Mouse (Mus musculus) right cerebral cortex, postnatal 25 days (tissue): ENCODE measurements at regions not wholly inside any gene's neighbourhood (a gene's known extent, or its start where the extent isn't known, plus 50 kb on each side); places are given as distances from the start of the nearest gene placed in this dataset.
"Not testable (repeated sequence)": the region's sequence is repeated elsewhere in the genome, so short reads cannot be mapped to it uniquely, and the experiment has no call there.

Source experiments
- DNase-seq: peaks from one replicate; pipeline ENCODE4 v3.0.0; 2022

GRCm38 (mm10) chr17:48678216-48678832 lies 223.6 kb downstream of the Unc5cl start:
- no peak for DNase-seq

DNA sequence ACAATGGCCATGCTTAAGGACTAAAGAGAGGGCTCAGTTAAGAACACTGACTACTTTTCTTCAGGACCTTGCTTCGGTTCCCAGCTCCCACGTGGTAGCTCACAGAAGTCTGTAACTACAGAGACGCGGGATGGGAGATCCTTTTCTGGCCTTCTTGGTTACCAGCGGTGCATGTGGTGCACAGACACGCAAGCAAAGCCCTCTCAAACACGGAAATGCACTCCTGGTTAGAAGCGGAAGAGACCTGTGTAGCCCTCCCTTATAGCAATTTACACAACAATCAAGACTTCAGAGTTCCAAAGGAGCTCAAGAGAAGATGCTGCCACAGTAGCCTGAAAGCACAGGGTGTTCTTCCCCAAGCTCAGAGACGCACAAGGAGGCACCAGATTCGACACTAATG lies 225.6 kb downstream of the Unc5cl start:
- DNase-seq: no peak

DNA sequence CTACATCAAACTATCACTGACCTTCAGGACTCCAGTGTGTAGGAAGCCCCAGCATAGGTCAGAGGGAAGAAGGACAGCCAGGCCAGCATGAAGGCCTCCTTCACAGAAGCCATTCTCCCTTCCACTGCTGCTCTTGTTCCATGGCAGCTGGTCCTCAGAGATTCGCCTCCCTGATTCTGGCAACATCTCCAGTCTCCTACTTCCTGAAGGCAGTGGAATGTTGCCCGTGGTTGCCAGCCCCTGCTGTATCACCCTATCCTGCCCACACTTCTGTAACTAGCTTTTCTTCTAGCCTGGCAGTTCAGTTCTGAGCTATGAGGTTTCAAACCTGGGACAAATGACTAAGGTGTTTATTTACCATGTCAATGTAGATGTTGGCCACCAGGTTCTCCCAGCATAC lies 234.2 kb downstream of the Unc5cl start:
- peak; percentile 25 for DNase-seq

- DNase-seq: no peak
These were observed 233.7 kb upstream of the Lrfn2 start for GRCm38 (mm10) chr17:48698456-48698855.

GRCm38 (mm10) chr17:48700591-48700990 lies 231.6 kb upstream of the Lrfn2 start:
- no peak for DNase-seq

GRCm38 (mm10) chr17:48720506-48720905 lies 211.7 kb upstream of the Lrfn2 start:
- DNase-seq: no peak

DNA sequence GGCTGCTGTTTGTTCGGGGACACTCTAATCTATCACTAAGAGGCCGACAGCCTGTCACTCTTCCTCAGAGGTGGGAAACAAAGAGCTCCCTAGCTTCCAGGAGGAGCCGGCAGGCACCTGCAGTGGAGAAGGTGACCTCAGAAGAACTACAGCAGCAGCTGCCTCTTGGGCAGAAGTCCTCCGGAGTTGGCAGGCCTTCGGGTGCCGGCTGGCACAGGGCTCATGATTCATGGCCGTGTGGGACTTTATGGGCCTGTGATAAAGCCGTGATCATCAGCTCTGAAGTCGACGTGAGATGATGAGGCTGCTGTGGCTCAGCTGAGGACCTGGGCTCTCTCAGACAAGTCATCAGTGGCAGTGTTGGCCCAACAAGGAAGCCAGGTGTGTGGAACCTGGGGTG lies 208.9 kb upstream of the Lrfn2 start:
- DNase-seq: peak; percentile 18

- no peak for DNase-seq
These were observed 207.6 kb upstream of the Lrfn2 start for GRCm38 (mm10) chr17:48724513-48725112.

GRCm38 (mm10) chr17:48726460-48726859 lies 205.7 kb upstream of the Lrfn2 start:
- DNase-seq: no peak

DNA sequence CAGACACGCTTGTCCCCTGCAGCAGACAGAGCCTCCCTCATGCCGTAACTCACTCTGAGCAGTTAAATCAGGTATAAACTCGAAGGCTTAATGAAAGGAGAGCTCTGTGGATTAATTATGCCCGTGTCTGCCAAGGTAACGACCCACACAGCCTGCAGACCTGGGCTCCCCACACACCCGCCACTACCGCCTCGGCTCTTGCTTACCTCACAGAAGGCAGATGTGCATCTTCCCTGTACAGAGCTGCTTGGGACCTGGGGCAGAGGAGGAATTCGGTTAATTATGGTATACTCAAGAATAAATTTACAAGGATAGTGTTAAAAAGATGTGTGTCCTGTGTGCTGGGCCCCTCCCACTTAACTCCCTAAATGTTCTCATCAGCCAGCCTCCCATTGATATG lies 198.4 kb upstream of the Lrfn2 start:
- no peak for DNase-seq

- DNase-seq: not testable (repeated sequence)
These were observed 195.0 kb upstream of the Lrfn2 start for GRCm38 (mm10) chr17:48737181-48737580.

GRCm38 (mm10) chr17:48738708-48739107 lies 193.5 kb upstream of the Lrfn2 start:
- no peak for DNase-seq

- DNase-seq: no peak
These were observed 189.3 kb upstream of the Lrfn2 start for GRCm38 (mm10) chr17:48742769-48743405.

DNA sequence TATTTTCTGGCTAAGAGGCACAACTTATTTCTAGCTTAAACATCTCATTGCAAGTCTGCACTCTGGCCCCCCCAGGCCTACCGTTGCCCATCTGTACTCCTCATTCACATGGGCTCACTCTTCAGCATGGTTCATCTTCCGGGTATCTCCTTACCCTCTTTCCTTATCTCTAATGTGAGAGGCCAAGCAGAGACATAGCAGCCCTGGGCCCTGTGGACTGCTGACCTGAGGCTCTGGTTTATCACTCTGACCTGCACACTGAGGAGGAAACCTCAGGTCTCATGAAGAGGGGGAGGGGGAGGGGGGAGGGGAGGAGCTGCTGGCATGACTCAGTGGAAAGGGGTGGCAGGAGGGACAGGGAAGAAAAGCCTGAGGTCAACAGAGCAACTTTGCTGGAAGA lies 162.1 kb upstream of the Lrfn2 start:
- no peak for DNase-seq

DNA sequence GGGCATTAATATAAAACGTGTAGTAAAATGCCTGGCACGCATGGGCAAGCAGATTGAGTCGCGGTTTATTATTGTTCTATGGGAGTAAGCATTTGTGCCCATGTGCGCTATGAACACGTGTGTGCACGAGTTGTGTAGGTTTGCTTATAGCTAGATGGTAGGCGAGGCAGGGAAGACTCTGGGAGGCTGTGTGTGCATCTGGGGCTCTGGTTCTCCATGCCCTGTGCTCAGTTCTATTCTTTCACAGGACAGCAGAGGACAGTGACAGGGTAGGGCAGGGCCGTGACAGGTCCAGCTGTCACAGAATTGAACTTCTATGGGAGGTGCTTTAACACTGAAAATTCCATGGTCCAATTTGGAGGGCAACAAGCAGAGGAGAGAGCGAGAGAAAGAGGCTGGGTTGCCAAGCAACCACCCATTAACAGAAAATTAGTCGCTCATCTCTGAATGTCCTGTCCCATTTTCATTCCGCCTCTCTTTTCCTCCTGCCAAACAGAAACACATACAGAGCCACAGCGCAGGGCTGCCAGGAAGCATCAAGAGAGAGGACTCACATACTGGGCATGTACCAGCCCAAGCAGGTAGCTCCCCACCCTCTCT lies 160.4 kb upstream of the Lrfn2 start:
- peak; percentile 68 for DNase-seq

DNA sequence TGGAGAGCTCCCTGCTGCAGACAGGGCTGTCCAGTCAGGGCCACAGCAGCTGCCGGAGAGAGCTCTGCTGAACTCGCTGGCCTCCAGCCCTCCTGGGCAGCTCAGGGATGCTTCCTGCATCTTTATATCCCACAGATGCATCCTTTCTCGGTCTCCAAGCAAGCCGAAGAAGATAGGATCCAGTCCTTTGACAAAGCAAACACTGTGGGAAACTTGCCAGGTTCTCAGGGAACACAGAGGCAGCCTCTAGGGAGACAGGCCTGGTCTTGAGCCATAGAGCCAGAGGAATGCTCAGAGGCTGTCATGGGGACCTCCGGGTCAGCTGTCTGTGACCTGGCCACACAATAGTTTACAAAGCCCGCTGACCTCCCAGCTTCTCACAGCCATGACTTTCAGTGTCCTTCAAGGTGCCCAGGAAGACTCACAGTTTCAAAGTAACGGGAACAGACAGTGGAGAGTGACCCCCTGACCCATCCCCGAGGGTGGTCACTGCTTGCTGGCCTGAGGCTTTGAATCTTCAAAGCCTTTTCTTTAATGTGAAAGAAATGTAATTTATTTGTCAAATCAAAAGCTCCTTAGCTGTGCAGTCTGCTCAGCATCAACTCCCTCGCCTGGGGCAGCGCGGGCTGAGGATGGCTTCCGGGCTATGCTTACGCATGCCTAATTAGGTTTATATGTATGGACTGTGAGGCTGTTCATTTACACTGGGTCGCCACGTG lies 157.8 kb upstream of the Lrfn2 start:
- DNase-seq: no peak

DNA sequence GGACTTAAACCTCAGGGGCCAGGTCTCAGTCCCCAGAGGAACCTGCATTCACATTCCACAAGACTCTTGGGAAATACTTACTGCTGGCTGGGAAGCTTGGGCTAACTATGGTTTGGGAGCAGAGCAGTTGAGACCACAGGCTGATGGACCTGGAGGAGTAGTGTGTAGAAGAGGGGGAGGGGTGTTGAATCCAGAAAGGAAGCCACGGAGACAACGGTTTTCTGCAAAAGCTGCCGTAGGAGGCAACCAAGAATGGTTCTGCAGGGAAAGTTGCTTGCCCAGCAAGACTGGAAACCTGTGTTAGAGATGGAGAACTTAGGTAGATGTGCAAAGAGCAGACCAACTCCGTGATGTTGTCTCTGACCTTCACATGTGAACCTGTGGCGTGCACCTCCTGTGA lies 156.7 kb upstream of the Lrfn2 start:
- peak; percentile 31 for DNase-seq

GRCm38 (mm10) chr17:48776502-48776902 lies 155.7 kb upstream of the Lrfn2 start:
- DNase-seq: no peak

- no peak for DNase-seq
These were observed 152.0 kb upstream of the Lrfn2 start for GRCm38 (mm10) chr17:48780217-48780616.

DNA sequence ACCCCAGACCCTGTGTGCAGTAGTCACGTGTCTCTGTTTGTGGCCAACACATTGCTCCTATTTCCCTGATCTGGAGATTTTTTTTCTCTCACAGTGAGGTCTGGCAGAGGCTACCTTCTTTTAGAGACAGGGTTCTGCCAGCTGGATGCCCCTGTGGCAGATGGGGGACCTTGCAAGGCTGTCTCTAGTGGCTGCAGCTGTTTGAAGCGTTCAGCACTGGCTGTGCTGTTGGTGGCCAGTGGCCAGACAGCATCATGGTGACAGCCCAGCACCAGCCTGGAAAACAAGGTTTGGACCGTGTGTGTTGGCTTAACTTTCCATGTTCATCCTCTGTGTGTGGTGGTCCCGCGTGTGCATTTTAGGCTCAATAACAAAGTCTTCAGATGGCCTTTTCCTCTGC lies 147.8 kb upstream of the Lrfn2 start:
- no peak for DNase-seq

DNA sequence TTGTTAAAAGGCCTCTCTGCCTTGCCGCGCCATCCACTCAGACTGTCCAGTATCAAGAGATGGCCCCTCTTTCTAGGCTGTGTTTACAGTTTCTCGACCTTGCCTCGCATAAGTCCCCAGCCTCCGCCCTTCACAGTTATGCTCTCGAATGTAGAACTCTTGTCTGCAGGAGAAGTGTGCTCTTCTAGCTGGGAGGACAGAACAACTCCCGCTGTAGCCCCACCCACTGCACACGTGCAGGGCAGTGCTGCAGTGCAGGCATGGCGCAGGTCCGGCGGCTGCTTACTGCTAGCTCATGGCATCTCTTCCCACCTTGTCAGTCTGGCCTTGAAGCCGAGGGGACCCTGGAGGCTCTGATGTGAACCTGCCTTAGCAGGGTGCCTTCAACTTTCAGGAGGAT lies 145.7 kb upstream of the Lrfn2 start:
- no peak for DNase-seq

- peak; percentile 68 for DNase-seq
These were observed 142.3 kb upstream of the Lrfn2 start for GRCm38 (mm10) chr17:48789846-48790245.

GRCm38 (mm10) chr17:48790526-48790925 lies 141.7 kb upstream of the Lrfn2 start:
- no peak for DNase-seq

DNA sequence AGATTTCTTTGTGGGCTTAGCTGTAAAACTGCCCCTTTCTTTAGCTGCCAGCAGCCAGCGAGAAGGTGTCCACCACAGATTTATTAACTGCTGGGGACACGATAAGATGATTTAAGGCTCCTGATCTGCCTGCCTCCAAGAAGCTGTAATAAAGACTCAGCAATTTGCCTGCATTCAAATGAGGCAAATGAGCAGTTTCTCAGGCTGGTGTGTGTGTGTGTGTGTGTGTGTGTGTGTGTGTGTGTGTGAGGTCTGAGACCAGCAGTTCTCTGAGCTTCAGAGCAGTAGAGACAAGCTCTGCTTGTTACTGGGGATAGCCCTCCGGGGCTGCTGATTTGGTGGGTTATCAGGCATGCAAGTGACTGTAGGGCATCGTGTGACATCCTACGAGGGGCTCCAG lies 139.2 kb upstream of the Lrfn2 start:
- DNase-seq: no peak
